Mouse (Mus musculus) MEL (cell line): ENCODE results near the gene Hcfc1r1. TPM values are rescaled to one million over a fixed set of nuclear protein-coding genes. Genes with fewer than 3 reads are reported as not detected.

Source experiments
- DNase-seq: peaks from one replicate; pipeline ENCODE4 v3.0.0; 2011; ENCODE audit warnings: low read depth, low spot score
- H3K27ac ChIP-seq: 2 replicates; pipeline ENCODE4 v1.5.1; 2012; ENCODE audit warnings: low read depth, mild to moderate bottlenecking, control low read depth, low read length, moderate library complexity; ENCODE audit not compliant: control insufficient read depth
- H3K27me3 ChIP-seq, 2 experiments: fragments of 150-350 bp in 1 of 2; sonication (generic) in 1 of 2; 2 replicates each; pipeline ENCODE4 v1.6.1; 2012; ENCODE audit warnings: low read length in 2 of 2, mild to moderate bottlenecking in 2 of 2, improper control_type of control experiment in 1 of 2, moderate library complexity in 1 of 2; ENCODE audit not compliant: insufficient read depth in 2 of 2, control insufficient read depth in 1 of 2
- H3K36me3 ChIP-seq, 2 experiments: 2 replicates each; pipeline ENCODE4 v1.6.1; 2012 to 2014; ENCODE audit warnings: low read length in 2 of 2, improper control_type of control experiment in 1 of 2, inconsistent platforms in 1 of 2, mild to moderate bottlenecking in 1 of 2; ENCODE audit not compliant: insufficient read depth in 2 of 2, control insufficient read depth in 1 of 2
- H3K4me1 ChIP-seq, 2 experiments: fragments of 150-350 bp in 1 of 2; sonication (generic) in 1 of 2; 2 replicates each; pipeline ENCODE4 v1.6.1; 2012; ENCODE audit warnings: low read length in 2 of 2, improper control_type of control experiment in 1 of 2, mild to moderate bottlenecking in 1 of 2; ENCODE audit not compliant: insufficient read depth in 2 of 2, control insufficient read depth in 1 of 2
- H3K4me3 ChIP-seq, 2 experiments: fragments of 150-350 bp in 1 of 2; sonication (generic) in 1 of 2; 2 replicates each; pipeline ENCODE4 v1.5.1; 2012; ENCODE audit warnings: low read depth in 2 of 2, low read length in 2 of 2, mild to moderate bottlenecking in 2 of 2, moderate library complexity in 2 of 2, control low read depth in 1 of 2, improper control_type of control experiment in 1 of 2; ENCODE audit not compliant: control insufficient read depth in 1 of 2, insufficient read depth in 1 of 2
- H3K79me2 ChIP-seq: 2 replicates; pipeline ENCODE4 v1.6.1; 2012; ENCODE audit warnings: mild to moderate bottlenecking, low read length, moderate library complexity; ENCODE audit not compliant: control insufficient read depth, poor library complexity, insufficient read depth
- H3K9ac ChIP-seq: 2 replicates; pipeline ENCODE4 v1.6.1; 2012; ENCODE audit warnings: low read depth, mild to moderate bottlenecking, control low read depth, low read length, moderate library complexity; ENCODE audit not compliant: control insufficient read depth, poor library complexity, severe bottlenecking
- H3K9me3 ChIP-seq: fragments of 150-350 bp; sonication (generic); replicated peaks from 2 replicates; pipeline ENCODE4 v1.6.1; 2012; ENCODE audit warnings: mild to moderate bottlenecking, low read length, improper control_type of control experiment, moderate library complexity; ENCODE audit not compliant: insufficient read depth
- BHLHE40 ChIP-seq: IDR thresholded peaks from 2 replicates; pipeline ENCODE4 v1.6.1; 2012; ENCODE audit warnings: low read depth, mild to moderate bottlenecking, inconsistent platforms, low read length, improper control_type of control experiment, borderline replicate concordance
- CHD2 ChIP-seq: IDR thresholded peaks from 2 replicates; pipeline ENCODE4 v1.6.1; 2011; ENCODE audit warnings: low read length, improper control_type of control experiment
- E2F4 ChIP-seq: IDR thresholded peaks from 2 replicates; pipeline ENCODE4 v1.6.1; 2011; ENCODE audit warnings: low read depth, low read length, improper control_type of control experiment, borderline replicate concordance
- EP300 ChIP-seq, 2 experiments: IDR thresholded peaks; 2 replicates each; pipeline ENCODE4 v1.6.1; 2011; ENCODE audit warnings: improper control_type of control experiment in 2 of 2, low read length in 2 of 2, low read depth in 1 of 2, mild to moderate bottlenecking in 1 of 2
- ETS1 ChIP-seq: IDR thresholded peaks from 2 replicates; pipeline ENCODE4 v1.6.1; 2012; ENCODE audit warnings: low read depth, mild to moderate bottlenecking, inconsistent platforms, low read length, improper control_type of control experiment, moderate library complexity
- GATA1 ChIP-seq: IDR thresholded peaks from 2 replicates; pipeline ENCODE4 v1.6.1; 2011; ENCODE audit warnings: low read depth, low read length, improper control_type of control experiment
- MAFK ChIP-seq: IDR thresholded peaks from 2 replicates; pipeline ENCODE4 v1.6.1; 2011; ENCODE audit warnings: low read depth, mild to moderate bottlenecking, low read length, improper control_type of control experiment, borderline replicate concordance
- MAZ ChIP-seq: IDR thresholded peaks from 2 replicates; pipeline ENCODE4 v1.6.1; 2012; ENCODE audit warnings: low read depth, mild to moderate bottlenecking, inconsistent platforms, low read length, improper control_type of control experiment
- MEF2A ChIP-seq: IDR thresholded peaks from 2 replicates; pipeline ENCODE4 v1.6.1; 2014; ENCODE audit warnings: low read depth, mild to moderate bottlenecking, inconsistent platforms, low read length, improper control_type of control experiment; ENCODE audit not compliant: poor library complexity, insufficient replicate concordance, severe bottlenecking; ENCODE audit errors: extremely low read depth
- MYC ChIP-seq: IDR thresholded peaks from 2 replicates; pipeline ENCODE4 v1.6.1; 2011; ENCODE audit warnings: low read depth, mild to moderate bottlenecking, low read length, improper control_type of control experiment, moderate library complexity
- POLR2AphosphoS5 ChIP-seq: IDR thresholded peaks from 2 replicates; pipeline ENCODE4 v1.6.1; 2012; ENCODE audit warnings: low read depth, borderline replicate concordance, mild to moderate bottlenecking, inconsistent platforms, low read length, moderate library complexity, mixed read lengths
- RAD21 ChIP-seq: IDR thresholded peaks from 2 replicates; pipeline ENCODE4 v1.6.1; 2011; ENCODE audit warnings: mild to moderate bottlenecking, low read depth, low read length, improper control_type of control experiment
- SIN3A ChIP-seq: IDR thresholded peaks from 2 replicates; pipeline ENCODE4 v1.6.1; 2012; ENCODE audit warnings: low read length, improper control_type of control experiment, inconsistent platforms
- SMC3 ChIP-seq: IDR thresholded peaks from 2 replicates; pipeline ENCODE4 v1.6.1; 2011; ENCODE audit warnings: low read depth, low read length, improper control_type of control experiment
- USF1 ChIP-seq: IDR thresholded peaks from 2 replicates; pipeline ENCODE4 v1.6.1; 2014; ENCODE audit warnings: low read depth, mild to moderate bottlenecking, inconsistent platforms, low read length, improper control_type of control experiment, moderate library complexity
- ZC3H11A ChIP-seq: IDR thresholded peaks from 2 replicates; pipeline ENCODE4 v1.6.1; 2012; ENCODE audit warnings: low read depth, mild to moderate bottlenecking, inconsistent platforms, low read length, improper control_type of control experiment
- ZMIZ1 ChIP-seq: IDR thresholded peaks from 2 replicates; pipeline ENCODE4 v1.6.1; 2012; ENCODE audit warnings: low read depth, mild to moderate bottlenecking, inconsistent platforms, low read length, improper control_type of control experiment, moderate library complexity
- ZNF384 ChIP-seq: IDR thresholded peaks from 2 replicates; pipeline ENCODE4 v1.6.1; 2012; ENCODE audit warnings: low read depth, mild to moderate bottlenecking, inconsistent platforms, low read length, improper control_type of control experiment
- polyA plus RNA-seq, 2 experiments: library from polyadenylated mRNA; stranded (reverse) in 1 of 2; unstranded in 1 of 2; fragments of >175 nt in 1 of 2; fragments of >200 nt in 1 of 2; gene quantifications; 2 replicates each; pipeline versions ENCODE4 v1.2.1 to v1.2.4; 2012; ENCODE audit warnings: low replicate concordance in 2 of 2, low read depth in 1 of 2; ENCODE audit not compliant: insufficient read length in 2 of 2, insufficient read depth in 1 of 2, missing spikeins in 1 of 2
- total RNA-seq: library from RNA; depleted of rRNA; stranded (reverse); fragments of 300-350 nt; gene quantifications from 2 replicates; pipeline ENCODE4 v1.2.3, GENCODE M21; 2012

The Hcfc1r1 gene
- total and polyA plus RNA-seq, 3 experiments: 15.6 to 81.6 TPM; not detected in 1

DNA sequence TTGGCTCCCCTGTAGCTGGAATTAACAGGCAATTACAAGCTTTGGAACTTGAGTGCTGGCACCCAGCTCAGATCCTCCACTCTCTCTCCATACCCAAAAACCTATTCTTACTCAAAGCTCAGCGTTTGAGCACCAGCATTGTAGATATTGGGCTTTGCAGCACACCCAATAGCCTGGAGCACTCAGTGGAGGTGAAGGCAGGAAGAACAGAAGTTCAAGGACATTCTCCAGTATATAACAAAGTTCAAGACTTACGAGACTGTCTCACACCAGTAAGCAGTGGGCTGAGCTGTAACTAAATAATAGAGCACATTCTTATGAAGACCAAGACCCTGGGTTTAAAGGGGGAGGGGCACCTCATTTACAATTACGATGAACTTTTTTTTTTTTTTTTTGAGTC lies 635 bp upstream of the Hcfc1r1 start:
- H3K79me2 ChIP-seq: peaks cover 15% of the 10 kb centered on the region
- no peaks in the 10 kb centered on the region for H3K9me3 ChIP-seq
- H3K27me3 ChIP-seq: no peaks in the 10 kb centered on the region
- peak; percentile 23 for DNase-seq
- TF ChIP-seq ETS1 (no peak), GATA1 (no peak)
- peaks cover 0 to 12% of the 10 kb centered on the region in 2 experiments; a peak in 2 of 4 replicates for H3K36me3 ChIP-seq
- peak overlapping the region; percentile 70 to 78 for H3K4me3 ChIP-seq
- H3K27ac ChIP-seq: no peak overlapping the region
- peak overlapping the region; percentile 40 for H3K9ac ChIP-seq
- peaks cover 0 to 17% of the 10 kb centered on the region in 2 experiments; a peak in 3 of 4 replicates for H3K4me1 ChIP-seq

DNA sequence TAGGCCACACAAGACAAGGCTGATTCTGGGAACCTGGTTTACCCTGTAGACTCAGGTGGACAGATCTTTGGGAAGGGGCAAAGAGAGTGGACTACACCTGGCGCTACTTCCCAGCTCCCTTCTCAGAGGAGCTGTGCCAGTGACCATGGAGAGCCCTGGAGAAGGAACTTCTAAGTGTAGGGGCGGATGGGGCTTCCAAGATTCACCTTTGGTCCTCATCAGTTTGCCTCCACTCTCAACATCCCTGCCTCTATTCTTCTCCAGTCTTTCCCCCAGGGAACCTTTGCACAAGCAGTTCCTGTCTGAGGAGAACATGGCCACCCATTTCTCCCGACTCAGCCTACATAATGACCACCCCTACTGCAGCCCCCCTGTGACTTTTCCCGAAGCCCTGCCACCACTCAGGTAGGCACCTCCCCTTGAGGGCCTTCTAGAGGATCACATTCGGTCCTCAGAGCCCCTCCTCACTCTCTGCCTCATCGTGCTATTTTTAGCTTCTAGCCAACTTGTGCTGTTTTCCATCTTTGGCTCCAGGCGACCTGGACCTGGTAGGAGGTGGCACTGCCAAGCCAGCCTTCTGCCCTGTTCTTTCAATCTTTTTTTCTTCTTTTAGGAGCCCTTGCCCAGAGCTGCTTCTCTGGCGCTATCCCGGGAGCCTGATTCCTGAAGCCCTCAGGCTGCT lies 1.0 kb downstream of the Hcfc1r1 start:
- Histone ChIP-seq H3K9me3 (no peaks in the 10 kb centered on the region), H3K27me3 (no peaks in the 10 kb centered on the region), H3K4me3 (peak overlapping the region; percentile 70 to 78), H3K79me2 (peaks cover 15% of the 10 kb centered on the region), H3K27ac (no peak overlapping the region), H3K4me1 (peaks cover 0 to 17% of the 10 kb centered on the region in 2 experiments), H3K9ac (peak overlapping the region; percentile 52), H3K36me3 (peaks cover 0 to 15% of the 10 kb centered on the region in 2 experiments; a peak in 2 of 4 replicates)
- TF ChIP-seq CHD2: no peak
- TF ChIP-seq USF1: no peak
- no peak for TF ChIP-seq MAFK
- TF ChIP-seq EP300 (IDR thresholded peaks at IDR 0.05; ENCODE audit: low read depth in 1 of 2, low read length in 2 of 2): no peak
- TF ChIP-seq MAZ: no peak
- TF ChIP-seq RAD21: no peak
- TF ChIP-seq ETS1: no peak
- no peak for TF ChIP-seq ZNF384
- TF ChIP-seq BHLHE40: no peak
- TF ChIP-seq MEF2A: no peak
- no peak for TF ChIP-seq E2F4
- no peak for TF ChIP-seq MYC
- TF ChIP-seq ZC3H11A: no peak
- no peak for TF ChIP-seq SMC3
- TF ChIP-seq ZMIZ1: no peak
- no peak for TF ChIP-seq SIN3A
- TF ChIP-seq POLR2AphosphoS5: no peak
- DNase-seq: no peak
